Mouse (Mus musculus): ENCODE measurements at regions not wholly inside any gene's neighbourhood (a gene's known extent, or its start where the extent isn't known, plus 50 kb on each side); places are given as distances from the start of the nearest gene placed in this dataset.

GRCm38 (mm10) chr13:113516102-113516501, 102.3 kb downstream of the Snx18 start:
- no peak for TF ChIP-seq CTCF (IDR thresholded peaks at IDR 0.05; ENCODE audit: low read depth)
- no peak for TF ChIP-seq EP300 (IDR thresholded peaks at IDR 0.05; ENCODE audit: low read depth)
